Mouse (Mus musculus) neural tube, embryonic 13.5 days (tissue): ENCODE data around the gene Irgc1. TPM values are rescaled to one million over a fixed set of nuclear protein-coding genes. Genes with fewer than 3 reads are reported as not detected.
A peak's percentile ranks its signal among the peaks of the same experiment; 100 is the strongest.

Experiments used
- ATAC-seq: fragments of 200-750 bp; cut with Nextera tagmentation; 2 replicates; pipeline ENCODE4 v1.8.0; 2017; ENCODE audit warnings: low read depth, mild to moderate bottlenecking, moderate TSS enrichment, moderate library complexity
- H3K27ac ChIP-seq: fragments of 300-500 bp; sonication (generic); replicated peaks from 2 replicates; pipeline ENCODE4 v1.5.1; 2015; ENCODE audit warnings: moderate library complexity, mild to moderate bottlenecking, inconsistent platforms
- H3K27me3 ChIP-seq: fragments of 300-500 bp; sonication (generic); 2 replicates; pipeline ENCODE4 v1.6.1; 2015; ENCODE audit warnings: mild to moderate bottlenecking, inconsistent platforms
- H3K36me3 ChIP-seq: fragments of 300-500 bp; sonication (generic); 2 replicates; pipeline ENCODE4 v1.6.1; 2015; ENCODE audit warnings: mild to moderate bottlenecking, inconsistent platforms
- H3K4me1 ChIP-seq: fragments of 300-500 bp; sonication (generic); replicated peaks from 2 replicates; pipeline ENCODE4 v1.6.1; 2015; ENCODE audit warnings: inconsistent platforms
- H3K4me2 ChIP-seq: fragments of 300-500 bp; sonication (generic); 2 replicates; pipeline ENCODE4 v1.6.1; 2015; ENCODE audit warnings: inconsistent platforms, mild to moderate bottlenecking, moderate library complexity
- H3K4me3 ChIP-seq: fragments of 300-500 bp; sonication (generic); 2 replicates; pipeline ENCODE4 v1.5.1; 2015; ENCODE audit warnings: mild to moderate bottlenecking, inconsistent platforms
- H3K9ac ChIP-seq: fragments of 300-500 bp; sonication (generic); 2 replicates; pipeline ENCODE4 v1.6.1; 2015; ENCODE audit warnings: moderate library complexity, mild to moderate bottlenecking, inconsistent platforms
- H3K9me3 ChIP-seq: fragments of 300-500 bp; sonication (generic); 2 replicates; pipeline ENCODE4 v1.6.1; 2016; ENCODE audit warnings: inconsistent platforms
- WGBS: fragments of 180-500 bp; shearing (Covaris S2); methylation state at CpG from one replicate; pipeline ENCODE4 v1.1.7; 2015; 5-methylcytosine and 5-hydroxymethylcytosine counted together
- polyA plus RNA-seq: library from polyadenylated mRNA; unstranded; fragments of >200 nt; fragmentation: Nextera tagmentation; extraction: Ambion mirVana; gene quantifications from 2 replicates; pipeline ENCODE4 v1.2.1, GENCODE M21; 2015

Gene Irgc1
- polyA plus RNA-seq, 1 experiment from 2014 or later: not detected

- Histone ChIP-seq H3K27me3 (no peaks in the 10 kb centered on the region), H3K4me1 (peaks cover 27% of the 10 kb centered on the region), H3K36me3 (no peaks in the 10 kb centered on the region), H3K9ac (peak overlapping the region; percentile 59), H3K9me3 (no peaks in the 10 kb centered on the region), H3K4me3 (no peak overlapping the region), H3K27ac (peak overlapping the region; percentile 93), H3K4me2 (peak overlapping the region; percentile 54)
- ATAC-seq: no peak
- WGBS: 87% methylated on average over 2 of the region's 2 CpGs
Observed at GRCm38 (mm10) chr7:24391687-24392086, 60.4 kb downstream of the Irgc1 start.

- peak; percentile 92 for ATAC-seq
- H3K4me3 ChIP-seq: 0 out of 2 replicates have a peak overlapping the region, but pooled peaks have one; percentile 23
- peak overlapping the region; percentile 54 for H3K4me2 ChIP-seq
Observed at GRCm38 (mm10) chr7:24391077-24391476, 61.0 kb downstream of the Irgc1 start.

DNA sequence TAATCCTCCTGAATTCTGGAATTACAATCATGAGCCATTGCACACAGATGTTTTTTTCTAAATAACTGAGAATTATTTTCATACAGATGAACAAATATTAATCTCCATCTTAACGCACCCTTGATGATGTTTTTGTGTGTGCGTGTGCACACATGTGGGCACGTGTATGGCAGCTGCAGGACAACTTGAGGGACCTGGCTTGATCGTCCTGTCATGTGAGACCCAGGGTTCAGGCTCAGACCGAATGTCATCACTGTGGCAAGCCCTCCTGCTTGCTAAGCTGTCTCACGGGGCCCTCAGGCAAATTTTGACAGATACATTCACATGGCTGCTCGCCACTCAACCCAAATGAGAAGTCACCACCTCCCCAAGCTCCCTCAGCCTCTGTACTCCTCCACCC is 61.6 kb downstream of the Irgc1 start:
- Histone ChIP-seq H3K27ac (peak overlapping the region; percentile 93), H3K4me2 (peak overlapping the region; percentile 54)
- WGBS: 23% methylated on average over 7 of the region's 7 CpGs

More at GRCm38 (mm10) chr7:24391077-24391476, 61.0 kb downstream of the Irgc1 start:
- H3K9ac ChIP-seq: peak overlapping the region; percentile 59
- no peaks in the 10 kb centered on the region for H3K27me3 ChIP-seq
- no peaks in the 10 kb centered on the region for H3K36me3 ChIP-seq
- H3K9me3 ChIP-seq: no peaks in the 10 kb centered on the region
- peak overlapping the region; percentile 93 for H3K27ac ChIP-seq
- WGBS: under 1% methylated on average over 5 of the region's 5 CpGs
- H3K4me1 ChIP-seq: peaks cover 27% of the 10 kb centered on the region

GRCm38 (mm10) chr7:24389516-24390187 is 62.4 kb downstream of the Irgc1 start:
- ATAC-seq: no peak
- peak overlapping the region; percentile 46 for H3K27ac ChIP-seq
- 0 out of 2 replicates have a peak overlapping the region, but pooled peaks have one; percentile 17 for H3K9ac ChIP-seq
- H3K4me1 ChIP-seq: peaks cover 27% of the 10 kb centered on the region
- 63% methylated on average over 13 of the region's 13 CpGs for WGBS
- H3K9me3 ChIP-seq: no peaks in the 10 kb centered on the region
- H3K4me2 ChIP-seq: no peak overlapping the region
- no peak overlapping the region for H3K4me3 ChIP-seq
- H3K27me3 ChIP-seq: 0 out of 2 replicates have a peak, but pooled peaks cover under 1% of the 10 kb centered on the region
- H3K36me3 ChIP-seq: no peaks in the 10 kb centered on the region

More for the DNA sequence above, 61.6 kb downstream of the Irgc1 start:
- Histone ChIP-seq H3K36me3 (no peaks in the 10 kb centered on the region), H3K27me3 (no peaks in the 10 kb centered on the region), H3K4me3 (no peak overlapping the region), H3K9ac (peak overlapping the region; percentile 59; the same call in 1 of the 2 replicates), H3K9me3 (no peaks in the 10 kb centered on the region), H3K4me1 (peaks cover 27% of the 10 kb centered on the region)
- ATAC-seq: peak; percentile 42; the same call in 1 of the 2 replicates

DNA sequence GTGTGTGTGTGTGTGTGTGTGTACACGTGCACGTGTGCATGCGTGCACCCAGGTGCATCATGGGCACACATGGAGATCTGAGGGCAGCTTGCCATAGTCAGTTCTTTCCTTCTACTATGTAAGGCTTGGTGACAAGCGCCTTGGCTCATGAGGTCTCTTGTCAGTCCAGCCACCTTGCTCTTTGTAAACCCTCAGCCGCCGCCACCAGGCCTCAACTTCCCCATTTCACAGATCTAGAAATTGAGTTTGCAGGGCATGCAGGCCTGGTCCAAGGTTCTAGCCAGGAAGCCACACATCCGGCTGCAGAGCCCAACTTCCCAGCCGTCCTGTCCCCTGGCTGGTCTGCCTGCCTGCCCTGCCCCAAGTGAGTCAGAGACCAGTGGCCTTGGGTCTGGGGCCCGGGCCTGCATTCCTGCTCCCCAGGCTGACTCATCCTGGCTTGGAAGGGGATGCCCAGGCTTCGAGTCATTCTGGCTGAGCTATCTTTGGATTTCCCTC is 65.0 kb downstream of the Irgc1 start:
- H3K9me3 ChIP-seq: no peaks in the 10 kb centered on the region
- no peaks in the 10 kb centered on the region for H3K36me3 ChIP-seq
- H3K27me3 ChIP-seq: 0 out of 2 replicates have a peak, but pooled peaks cover 5% of the 10 kb centered on the region
- no peak for ATAC-seq
- no peak overlapping the region for H3K9ac ChIP-seq
- H3K4me2 ChIP-seq: no peak overlapping the region
- WGBS: 86% methylated on average over 10 of the region's 10 CpGs
- peaks cover 27% of the 10 kb centered on the region for H3K4me1 ChIP-seq
- H3K4me3 ChIP-seq: no peak overlapping the region
- no peak overlapping the region for H3K27ac ChIP-seq

GRCm38 (mm10) chr7:24384827-24385226 is 67.3 kb downstream of the Irgc1 start:
- peak overlapping the region; percentile 21; the same call in 1 of the 2 replicates for H3K4me2 ChIP-seq

GRCm38 (mm10) chr7:24384070-24384469 is 68.0 kb downstream of the Irgc1 start:
- H3K9ac ChIP-seq: no peak overlapping the region
- WGBS: 67% methylated on average over 6 of the region's 6 CpGs
- H3K27me3 ChIP-seq: 0 out of 2 replicates have a peak, but pooled peaks cover 5% of the 10 kb centered on the region
- H3K27ac ChIP-seq: no peak overlapping the region
- H3K4me3 ChIP-seq: no peak overlapping the region
- ATAC-seq: no peak
- H3K4me1 ChIP-seq: no peaks in the 10 kb centered on the region
- H3K4me2 ChIP-seq: no peak overlapping the region
- no peaks in the 10 kb centered on the region for H3K36me3 ChIP-seq
- H3K9me3 ChIP-seq: no peaks in the 10 kb centered on the region

More at GRCm38 (mm10) chr7:24384827-24385226, 67.3 kb downstream of the Irgc1 start:
- Histone ChIP-seq H3K9me3 (no peaks in the 10 kb centered on the region), H3K27ac (no peak overlapping the region), H3K4me1 (peaks cover 6% of the 10 kb centered on the region), H3K9ac (no peak overlapping the region), H3K27me3 (0 out of 2 replicates have a peak, but pooled peaks cover 5% of the 10 kb centered on the region), H3K36me3 (no peaks in the 10 kb centered on the region), H3K4me3 (no peak overlapping the region)
- 0 out of 2 replicates have a peak, but pooled peaks have one; percentile 29 for ATAC-seq
- 9% methylated on average over 11 of the region's 11 CpGs for WGBS

GRCm38 (mm10) chr7:24382730-24383372 is 69.2 kb downstream of the Irgc1 start:
- Histone ChIP-seq H3K9ac (no peak overlapping the region), H3K9me3 (no peaks in the 10 kb centered on the region), H3K36me3 (no peaks in the 10 kb centered on the region), H3K27ac (no peak overlapping the region), H3K27me3 (0 out of 2 replicates have a peak, but pooled peaks cover 5% of the 10 kb centered on the region), H3K4me3 (no peak overlapping the region), H3K4me1 (peaks cover 3% of the 10 kb centered on the region; the same call in 1 of the 2 replicates), H3K4me2 (no peak overlapping the region)
- no peak for ATAC-seq
- 85% methylated on average over 16 of the region's 16 CpGs for WGBS

Other genes with a start within 250 kb of the Irgc1 start
- gene Zfp111, start 240.9 kb downstream of the Irgc1 start, polyA plus RNA-seq: 4.9 and 6.0 TPM in 2 replicates
- gene Zfp109, start 214.7 kb downstream of the Irgc1 start, polyA plus RNA-seq: 4.4 TPM in 2 replicates
- 4.9 and 5.5 TPM in 2 replicates for gene Zfp108, start 197.5 kb downstream of the Irgc1 start, polyA plus RNA-seq
- 6.9 and 7.6 TPM in 2 replicates for gene Zfp93, start 181.9 kb downstream of the Irgc1 start, polyA plus RNA-seq
- gene Zfp61, start 151.1 kb downstream of the Irgc1 start, polyA plus RNA-seq: 39.8 and 49.2 TPM in 2 replicates
- gene Zfp94, start 135.6 kb downstream of the Irgc1 start, polyA plus RNA-seq: 18.2 and 19.2 TPM in 2 replicates
- 0.31 TPM in 1 of 2 replicates, not detected in the other for gene Tescl, start 118.4 kb downstream of the Irgc1 start, polyA plus RNA-seq
- not detected in 2 replicates for gene Lypd5, start 103.1 kb downstream of the Irgc1 start, polyA plus RNA-seq
- gene Kcnn4, start 82.0 kb downstream of the Irgc1 start, polyA plus RNA-seq: 2.1 and 2.2 TPM in 2 replicates
- 36.2 and 37.7 TPM in 2 replicates for gene Smg9, start 52.7 kb downstream of the Irgc1 start, polyA plus RNA-seq
- 1.3 and 2.2 TPM in 2 replicates for gene Plaur, start 10.2 kb upstream of the Irgc1 start, polyA plus RNA-seq
- gene Cadm4, start 29.7 kb upstream of the Irgc1 start, polyA plus RNA-seq: 56.3 and 71.3 TPM in 2 replicates
- 243 and 251 TPM in 2 replicates for gene Zfp428, start 54.7 kb upstream of the Irgc1 start, polyA plus RNA-seq
- 1.1 and 1.5 TPM in 2 replicates for gene AC161166.1, start 60.2 kb upstream of the Irgc1 start, polyA plus RNA-seq
- 20.9 and 21.2 TPM in 2 replicates for gene Irgq, start 78.4 kb upstream of the Irgc1 start, polyA plus RNA-seq
- not detected in 2 replicates for gene Pinlyp, start 93.8 kb upstream of the Irgc1 start, polyA plus RNA-seq
- 66.3 and 79.2 TPM in 2 replicates for gene Xrcc1, start 94.0 kb upstream of the Irgc1 start, polyA plus RNA-seq
- 18.1 and 21.9 TPM in 2 replicates for gene Ethe1, start 135.2 kb upstream of the Irgc1 start, polyA plus RNA-seq
- gene Zfp575, start 135.3 kb upstream of the Irgc1 start, polyA plus RNA-seq: 7.7 and 8.4 TPM in 2 replicates
- not detected in 2 replicates for gene Phldb3, start 158.5 kb upstream of the Irgc1 start, polyA plus RNA-seq
- gene Lypd3, start 184.3 kb upstream of the Irgc1 start, polyA plus RNA-seq: 0.22 and 0.23 TPM in 2 replicates
- not detected in 2 replicates for gene Tex101, start 224.4 kb upstream of the Irgc1 start, polyA plus RNA-seq